Mouse (Mus musculus) Patski (cell line): ENCODE measurements around the gene Upk1a. TPM values are rescaled to one million over a fixed set of nuclear protein-coding genes. Genes with fewer than 3 reads are reported as not detected.

Experiments
- ATAC-seq: fragments of 100-300 bp; one replicate; pipeline ENCODE4 v1.8.0; 2021
- CTCF ChIA-PET: fragments of 350-600 bp; sonication (Branson Sonifier 250); formaldehyde crosslinking; loops from one replicate; lab custom pipeline; 2022; ENCODE audit warnings: inconsistent platforms; lab: Charles Lee
- POLR2A ChIA-PET: fragments of 350-600 bp; sonication (Branson Sonifier 250); formaldehyde crosslinking; loops from one replicate; lab custom pipeline; 2022; ENCODE audit warnings: antibody characterized with exemption, inconsistent platforms; lab: Charles Lee
- DNase-seq: peaks from one replicate; pipeline ENCODE4 v3.0.0-alpha.2; 2011; ENCODE audit warnings: low read depth, low spot score
- H3K27me3 ChIP-seq: fragments of 371-371 bp; one replicate; pipeline ENCODE4 v1.5.1; 2021
- CTCF ChIP-seq: fragments of 100-300 bp; IDR thresholded peaks from one replicate; pipeline ENCODE4 v1.5.1; 2021
- in situ Hi-C: fragments of 300-500 bp; cut with MboI; formaldehyde crosslinking; loops from 3 replicates; pipeline ENCODE4 v1.11.1; 2018; ENCODE audit warnings: low pct_unique_long_range_greater_than_20kb, mixed read lengths
- polyA plus RNA-seq: library from polyadenylated mRNA; unstranded; gene quantifications from one replicate; pipeline ENCODE4 v1.2.3, GENCODE M21; 2021

Upk1a gene
- polyA plus RNA-seq, 1 experiment from 2014 or later, result 0.47 TPM

DNA sequence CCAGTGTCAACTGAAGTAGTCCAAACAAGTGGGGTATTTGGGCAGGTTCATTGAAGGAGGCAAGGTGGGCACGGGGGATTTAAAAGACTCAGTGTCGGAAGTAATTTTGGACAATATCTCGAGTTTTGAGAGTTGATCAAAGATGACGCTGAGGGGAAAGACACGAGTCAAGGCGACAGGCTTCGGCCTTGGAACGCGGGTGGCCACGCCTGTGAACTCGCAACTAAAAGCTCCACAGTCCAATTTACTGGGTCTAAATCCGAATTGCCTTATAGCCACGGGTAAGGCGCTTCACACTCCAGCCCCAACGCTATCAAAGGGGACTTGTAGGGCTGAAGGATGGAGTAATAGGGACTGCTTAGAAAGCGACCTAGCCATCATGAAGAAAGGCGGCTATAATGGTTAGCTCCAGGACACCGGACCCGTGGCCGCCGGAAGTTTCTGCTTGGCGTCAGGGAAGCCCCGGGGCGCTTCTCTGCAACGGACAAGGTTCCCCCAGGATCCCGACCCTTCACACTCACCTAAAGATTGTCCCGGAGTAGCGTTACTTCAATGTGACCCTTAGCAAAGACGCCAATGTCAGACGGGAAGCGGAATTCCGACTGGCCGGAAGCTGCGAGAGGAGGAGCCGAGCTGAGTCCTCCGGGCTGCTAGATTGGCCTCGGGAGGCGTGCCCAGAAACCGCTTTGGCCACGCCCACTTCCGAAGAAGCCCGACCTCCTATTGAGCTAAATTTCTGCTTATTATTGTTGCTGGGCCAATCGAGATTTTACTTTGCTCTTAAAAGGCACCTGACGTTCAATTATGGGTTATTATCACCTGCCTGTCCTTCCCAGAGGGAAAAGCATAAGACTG, 13.1 kb upstream of the Upk1a start, which contains the start of gene Cox6b1:
Gene Cox6b1 (minus strand): TSS at position 622 of the 855 bp plus-strand sequence.
- in situ Hi-C loops, result no loop called here
- H3K27me3 ChIP-seq, result no peaks in the 10 kb centered on the region
- ChIA-PET POLR2A (interaction anchor here (0.6 to 1.1 kb wide), 6 partner anchors 14 to 1469 kb away, joined by 3 to 4 read pairs (median 3); partner anchors contain the start of gene Pmis2), CTCF (interaction anchor here (1.2 to 1.5 kb wide), 3 partner anchors 12 to 90 kb away, joined by 3 to 9 read pairs (median 4); no protein-coding TSS in a partner anchor)
- no peak for TF ChIP-seq CTCF
- ATAC-seq (peak; percentile 65), DNase-seq (peak; percentile 57)

DNA sequence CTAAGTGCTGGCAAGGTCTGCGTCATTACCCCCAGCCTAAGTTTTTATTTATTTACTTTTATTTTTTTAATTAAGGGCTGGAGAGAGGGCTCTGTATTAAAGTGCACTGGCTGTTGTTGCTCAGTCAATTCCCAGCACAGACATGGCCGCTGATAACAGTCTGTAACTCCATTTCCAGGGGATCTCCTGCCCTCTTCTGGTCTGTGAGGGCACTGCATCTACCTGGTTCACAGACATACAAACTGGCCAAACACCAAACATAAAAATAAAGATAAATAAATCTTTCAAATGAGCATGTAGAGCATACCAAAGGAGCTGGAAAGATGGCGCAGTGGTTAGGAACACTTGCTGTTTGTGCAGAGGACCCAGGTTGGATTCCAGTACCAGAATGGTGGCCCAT, 6.6 kb upstream of the Upk1a start:
- DNase-seq (no peak), ATAC-seq (no peak)
- CTCF ChIA-PET, result interaction anchor here (0.8 to 3.4 kb wide), 3 partner anchors 11 to 29 kb away, joined by 3 to 12 read pairs (median 3); no protein-coding TSS in a partner anchor
- peak; percentile 84 for TF ChIP-seq CTCF
- no peaks in the 10 kb centered on the region for H3K27me3 ChIP-seq
- in situ Hi-C loops, result no loop called here
- POLR2A ChIA-PET, result no interaction called here

DNA sequence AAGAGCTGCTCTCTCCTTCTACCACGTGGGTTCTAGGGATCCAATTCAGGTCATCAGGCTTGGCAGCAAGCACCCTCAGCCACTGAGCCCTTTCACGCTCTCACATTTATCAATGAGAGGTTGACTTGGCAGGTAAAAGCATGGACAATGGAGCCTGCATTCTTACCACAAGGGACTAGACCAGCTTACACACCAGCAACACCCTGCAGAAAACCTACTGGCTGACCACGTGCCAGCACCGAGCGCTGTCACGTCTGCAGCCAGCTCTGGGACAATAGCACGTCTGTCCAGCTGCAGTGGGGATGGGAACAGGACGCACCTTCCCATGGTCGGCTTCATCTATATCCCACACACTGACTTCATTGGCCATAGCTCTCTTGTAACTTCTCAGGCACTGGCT, 6.0 kb upstream of the Upk1a start:
- in situ Hi-C loops, result no loop called here
- TF ChIP-seq CTCF, result no peak
- ChIA-PET POLR2A (no interaction called here), CTCF (interaction anchor here (1.3 to 3.4 kb wide), 2 partner anchors 10 to 29 kb away, joined by 3 to 12 read pairs; no protein-coding TSS in a partner anchor)
- DNase-seq (no peak), ATAC-seq (no peak)
- H3K27me3 ChIP-seq, result no peaks in the 10 kb centered on the region

DNA sequence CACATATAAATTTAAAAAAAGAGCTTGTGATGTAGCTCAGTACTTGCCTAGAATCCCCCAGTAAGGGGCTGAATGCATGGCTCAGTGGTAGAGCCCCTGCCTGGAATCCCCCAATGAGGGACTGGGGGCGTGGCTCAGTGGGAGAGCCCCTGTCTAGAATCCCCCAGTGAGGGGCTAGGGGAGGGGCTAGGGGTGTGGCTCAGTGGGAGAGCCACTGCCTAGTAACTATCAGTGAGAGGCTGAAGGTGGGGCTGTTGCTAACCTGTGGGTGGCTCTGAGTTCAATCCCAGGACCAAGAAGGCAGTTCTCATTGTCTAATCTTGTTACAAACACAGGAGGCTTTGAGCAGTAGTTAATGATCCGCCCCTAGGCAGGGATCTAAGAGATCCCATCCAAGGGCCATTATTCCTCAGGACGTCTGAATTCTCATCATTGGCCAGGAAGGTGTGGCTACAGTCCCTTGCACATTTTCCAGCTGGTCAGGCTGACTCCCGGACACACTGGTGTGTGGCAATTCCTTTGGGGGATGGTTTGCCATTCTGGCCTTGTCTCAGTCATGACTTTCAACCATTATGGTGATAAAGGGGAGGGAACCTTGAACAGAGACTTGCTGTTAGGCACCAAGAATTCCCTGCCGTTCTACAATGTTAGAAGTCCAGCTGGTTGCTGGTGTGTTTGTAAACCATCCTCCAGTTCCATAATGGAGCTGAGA, 2.6 kb upstream of the Upk1a start:
- TF ChIP-seq CTCF, result no peak
- POLR2A ChIA-PET, result interaction anchor here (2.4 to 2.6 kb wide), 2 partner anchors 23 to 26 kb away, joined by 10 read pairs; partner anchors contain the start of gene Kmt2b
- no peaks in the 10 kb centered on the region for H3K27me3 ChIP-seq
- CTCF ChIA-PET, result interaction anchor here (2.3 to 4.0 kb wide), 5 partner anchors 10 to 25 kb away, joined by 8 to 31 read pairs (median 14); partner anchors contain the start of genes Cox6b1, Kmt2b and Zbtb32
- ATAC-seq (no peak), DNase-seq (no peak)
- in situ Hi-C loops, result no loop called here

DNA sequence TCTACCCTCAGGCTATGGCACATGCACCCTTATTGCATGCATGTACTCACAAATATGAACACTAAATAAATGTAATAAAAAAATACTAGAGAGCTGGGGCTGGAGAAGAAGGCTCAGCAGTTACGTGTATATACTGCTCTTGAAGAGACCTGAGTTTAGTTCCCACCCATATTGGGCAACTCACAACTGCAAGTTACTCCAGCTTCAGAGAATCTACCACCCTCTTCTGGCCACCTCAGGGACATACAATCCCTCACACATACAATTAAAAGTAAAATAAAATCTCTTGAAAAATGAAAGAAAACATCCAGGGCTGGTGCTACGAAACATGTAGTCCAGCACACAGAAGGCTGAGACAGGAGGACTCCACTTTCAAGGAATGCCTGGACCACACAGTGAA, 1.8 kb upstream of the Upk1a start:
- no peaks in the 10 kb centered on the region for H3K27me3 ChIP-seq
- DNase-seq (no peak), ATAC-seq (no peak)
- ChIA-PET POLR2A (interaction anchor here (2.4 to 2.6 kb wide), 2 partner anchors 22 to 25 kb away, joined by 10 read pairs; partner anchors contain the start of gene Kmt2b), CTCF (interaction anchor here (0.9 to 4.0 kb wide), 8 partner anchors 9 to 51 kb away, joined by 3 to 31 read pairs (median 8); partner anchors contain the start of genes Cox6b1, Kmt2b and Zbtb32)
- peak; percentile 60 for TF ChIP-seq CTCF
- in situ Hi-C loops, result no loop called here

DNA sequence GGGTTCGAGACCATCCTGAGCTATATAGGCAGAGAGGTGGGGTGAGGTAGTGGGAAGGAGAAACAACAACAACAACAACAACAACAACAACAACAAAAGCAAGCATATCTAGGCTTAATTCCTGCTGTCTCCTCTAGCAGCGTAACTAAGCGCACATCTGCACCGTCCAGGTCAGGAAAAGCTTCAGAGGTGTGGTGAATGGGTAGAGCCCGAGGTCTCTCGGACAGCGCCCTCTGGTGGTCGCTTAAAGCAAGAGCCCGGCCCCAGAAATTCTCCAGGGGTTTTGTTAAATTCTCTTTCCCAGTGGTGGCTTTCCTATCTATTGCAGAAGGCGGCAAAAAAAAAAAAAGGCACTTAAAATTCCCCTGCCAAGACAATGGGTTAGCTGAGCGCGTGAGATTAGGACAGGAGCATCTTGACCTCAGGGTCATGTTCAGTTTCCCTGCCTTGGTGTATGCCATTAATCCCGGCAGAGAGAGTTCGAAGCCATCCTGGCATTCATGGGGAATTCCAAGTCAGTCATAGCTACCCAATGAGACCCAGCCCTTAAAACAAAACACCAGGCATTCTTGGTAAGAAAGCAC, 974 bp upstream of the Upk1a start:
- ATAC-seq (no peak), DNase-seq (no peak)
- ChIA-PET CTCF (interaction anchor here (0.9 to 4.0 kb wide), 11 partner anchors 8 to 52 kb away, joined by 3 to 31 read pairs (median 5); partner anchors contain the start of genes Cox6b1, Kmt2b and Zbtb32), POLR2A (interaction anchor here (0.9 to 2.4 kb wide), 2 partner anchors 24 to 45 kb away, joined by 4 to 10 read pairs; partner anchors contain the start of gene Kmt2b)
- peak; percentile 76 for TF ChIP-seq CTCF
- in situ Hi-C loops, result no loop called here
- no peaks in the 10 kb centered on the region for H3K27me3 ChIP-seq

DNA sequence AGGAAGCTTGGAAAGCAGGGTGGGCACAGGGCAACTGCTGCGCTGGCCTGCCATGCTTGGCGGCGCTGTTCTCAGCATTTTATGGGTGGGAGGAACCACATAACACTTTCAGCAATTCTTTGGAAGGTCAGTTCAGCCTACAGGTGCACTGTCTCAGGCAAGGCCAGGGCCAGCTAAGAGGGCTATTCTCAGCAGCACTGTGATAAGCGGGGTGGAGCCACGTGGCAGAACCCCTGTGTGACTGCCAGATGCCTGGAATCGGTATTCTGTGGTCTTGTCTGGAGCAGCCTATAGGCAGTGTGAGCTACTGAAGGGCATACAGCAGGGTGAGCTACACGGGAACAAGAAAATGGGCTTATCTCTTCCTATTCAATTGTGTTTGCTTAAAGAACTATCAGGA, 2.6 kb downstream of the Upk1a start:
- ChIA-PET CTCF (no interaction called here), POLR2A (no interaction called here)
- no peak for TF ChIP-seq CTCF
- DNase-seq, result no peak
- no peaks in the 10 kb centered on the region for H3K27me3 ChIP-seq
- no peak for ATAC-seq
- in situ Hi-C loops, result no loop called here

DNA sequence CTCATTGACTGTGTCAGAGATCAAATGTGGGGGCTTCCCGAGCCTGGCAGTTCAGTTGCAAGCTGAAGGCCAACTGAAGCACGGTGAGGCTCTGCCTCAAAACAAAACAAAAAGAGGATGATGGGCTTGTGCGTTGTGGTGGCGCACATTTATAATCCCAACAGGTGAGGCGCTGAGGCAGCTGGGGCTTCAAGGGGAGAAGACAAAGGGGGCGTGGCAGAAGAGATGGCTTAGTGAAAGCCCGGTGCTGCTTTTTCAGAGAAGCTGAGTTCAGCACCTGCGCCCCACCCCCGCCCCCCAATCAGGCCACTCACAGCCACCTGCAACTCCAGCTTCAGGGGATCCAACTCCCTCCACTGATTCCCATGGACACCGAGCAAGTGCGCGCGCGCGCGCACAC, 4.2 kb downstream of the Upk1a start:
- no peak for TF ChIP-seq CTCF
- DNase-seq (no peak), ATAC-seq (no peak)
- POLR2A ChIA-PET, result interaction anchor here (0.6 to 1.8 kb wide), 2 partner anchors 20 to 197 kb away, joined by 3 to 5 read pairs; partner anchors contain the start of gene Kmt2b
- in situ Hi-C loops, result no loop called here
- CTCF ChIA-PET, result interaction anchor here (1.1 to 9.3 kb wide), 4 partner anchors 9 to 117 kb away, joined by 3 to 65 read pairs (median 8); partner anchors contain the start of gene Kmt2b
- H3K27me3 ChIP-seq, result no peaks in the 10 kb centered on the region

DNA sequence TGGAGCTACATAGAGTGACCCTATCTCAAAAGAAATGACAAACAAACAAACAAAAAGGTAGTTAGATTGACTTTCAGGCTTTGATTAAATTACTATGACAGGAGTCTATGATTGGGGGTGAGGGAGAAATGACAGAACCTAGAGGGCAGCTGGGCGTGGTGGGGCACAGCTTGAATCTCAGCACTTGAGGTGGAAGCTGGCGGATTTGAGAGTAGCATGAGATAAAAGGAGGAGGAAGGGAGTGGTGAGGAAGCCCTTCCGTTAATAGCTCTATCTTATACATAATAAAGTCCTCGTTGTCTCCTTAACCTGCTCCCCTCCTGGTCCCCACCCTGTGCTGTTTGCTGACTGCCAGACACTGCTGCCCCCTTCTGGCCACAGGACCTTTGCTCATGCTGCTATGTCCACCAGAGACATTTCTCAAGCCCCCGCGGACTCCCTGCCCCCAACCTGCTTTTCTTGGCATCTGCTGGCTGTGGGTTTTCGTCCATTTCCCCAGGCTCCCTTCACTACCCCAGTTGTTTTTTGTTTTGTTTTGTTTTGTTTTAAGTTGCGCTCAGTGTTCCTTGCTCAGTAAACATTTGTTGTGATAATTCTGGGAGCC, 4.8 kb downstream of the Upk1a start:
- no peak for DNase-seq
- POLR2A ChIA-PET, result interaction anchor here (1.8 kb wide), 1 partner anchor 20 kb away, joined by 5 read pairs; the partner anchor contains the start of gene Kmt2b
- in situ Hi-C loops, result no loop called here
- ATAC-seq, result no peak
- peak; percentile 86 for TF ChIP-seq CTCF
- CTCF ChIA-PET, result interaction anchor here (1.1 to 9.3 kb wide), 4 partner anchors 10 to 117 kb away, joined by 3 to 65 read pairs (median 8); partner anchors contain the start of gene Kmt2b
- no peaks in the 10 kb centered on the region for H3K27me3 ChIP-seq
